Mouse (Mus musculus): ENCODE results near the gene Cdh20. TPM values are rescaled to one million over a fixed set of nuclear protein-coding genes. Genes with fewer than 3 reads are reported as not detected.
"Not testable (repeated sequence)": the region's sequence is repeated elsewhere in the genome, so short reads cannot be mapped to it uniquely, and the experiment has no call there.

Cdh20 gene
- polyA plus RNA-seq, 1 experiment, result not detected

GRCm38 (mm10) chr1:104944470-104945109 is 176.3 kb downstream of the Cdh20 start:
- Histone ChIP-seq H3K36me3 (ENCODE audit: control insufficient read depth) (no peaks in the 10 kb centered on the region), H3K4me3 (replicated peaks) (no peak overlapping the region)
- TF ChIP-seq GATA1 (IDR thresholded peaks at IDR 0.05; ENCODE audit: low read length), result no peak
- TF ChIP-seq TAL1 (IDR thresholded peaks at IDR 0.05; ENCODE audit: low read length), result no peak

GRCm38 (mm10) chr1:104945110-104945489 is 176.8 kb downstream of the Cdh20 start:
- H3K27me3 ChIP-seq (ENCODE audit: control insufficient read depth), result no peaks in the 10 kb centered on the region
- no peaks in the 10 kb centered on the region for H3K9me3 ChIP-seq (ENCODE audit: control insufficient read depth, low read length)
- H3K4me3 ChIP-seq (replicated peaks), result no peak overlapping the region
- H3K4me1 ChIP-seq (ENCODE audit: control insufficient read depth), result no peaks in the 10 kb centered on the region
- no peak for TF ChIP-seq TAL1 (IDR thresholded peaks at IDR 0.05; ENCODE audit: low read length)
- TF ChIP-seq GATA1 (IDR thresholded peaks at IDR 0.05; ENCODE audit: low read length), result no peak
- H3K36me3 ChIP-seq (ENCODE audit: control insufficient read depth), result no peaks in the 10 kb centered on the region

More at GRCm38 (mm10) chr1:104944470-104945109, 176.3 kb downstream of the Cdh20 start:
- Histone ChIP-seq H3K9me3 (ENCODE audit: control insufficient read depth, low read length) (no peaks in the 10 kb centered on the region), H3K27me3 (ENCODE audit: control insufficient read depth) (no peaks in the 10 kb centered on the region), H3K4me1 (ENCODE audit: control insufficient read depth) (no peaks in the 10 kb centered on the region)

GRCm38 (mm10) chr1:104949640-104950039 is 181.3 kb downstream of the Cdh20 start:
- H3K4me1 ChIP-seq (ENCODE audit: control insufficient read depth); H3K9me3 ChIP-seq (ENCODE audit: control insufficient read depth, low read length); H3K4me3 ChIP-seq (replicated peaks); H3K27me3 ChIP-seq (ENCODE audit: control insufficient read depth); H3K36me3 ChIP-seq (ENCODE audit: control insufficient read depth): not testable (repeated sequence)

GRCm38 (mm10) chr1:104957046-104957445 is 188.7 kb downstream of the Cdh20 start:
- TF ChIP-seq GATA1 (IDR thresholded peaks at IDR 0.05; ENCODE audit: low read length) (no peak), TAL1 (IDR thresholded peaks at IDR 0.05; ENCODE audit: low read length) (no peak)
- Histone ChIP-seq H3K36me3 (ENCODE audit: control insufficient read depth) (no peaks in the 10 kb centered on the region), H3K27me3 (ENCODE audit: control insufficient read depth) (no peaks in the 10 kb centered on the region), H3K4me1 (ENCODE audit: control insufficient read depth) (no peaks in the 10 kb centered on the region), H3K9me3 (ENCODE audit: control insufficient read depth, low read length) (no peaks in the 10 kb centered on the region), H3K4me3 (replicated peaks) (no peak overlapping the region)

- H3K4me1 ChIP-seq (ENCODE audit: control insufficient read depth), result no peaks in the 10 kb centered on the region
- H3K27me3 ChIP-seq (ENCODE audit: control insufficient read depth), result no peaks in the 10 kb centered on the region
- no peaks in the 10 kb centered on the region for H3K9me3 ChIP-seq (ENCODE audit: control insufficient read depth, low read length)
- TF ChIP-seq GATA1 (IDR thresholded peaks at IDR 0.05; ENCODE audit: low read length), result no peak
- TF ChIP-seq TAL1 (IDR thresholded peaks at IDR 0.05; ENCODE audit: low read length), result no peak
- H3K4me3 ChIP-seq (replicated peaks), result no peak overlapping the region
- no peaks in the 10 kb centered on the region for H3K36me3 ChIP-seq (ENCODE audit: control insufficient read depth)
Measured at GRCm38 (mm10) chr1:104961670-104962069, 193.3 kb downstream of the Cdh20 start.

- no peak for TF ChIP-seq GATA1 (IDR thresholded peaks at IDR 0.05; ENCODE audit: low read length)
- no peak for TF ChIP-seq TAL1 (IDR thresholded peaks at IDR 0.05; ENCODE audit: low read length)
- no peak overlapping the region for H3K4me3 ChIP-seq (replicated peaks)
- no peaks in the 10 kb centered on the region for H3K27me3 ChIP-seq (ENCODE audit: control insufficient read depth)
- no peaks in the 10 kb centered on the region for H3K4me1 ChIP-seq (ENCODE audit: control insufficient read depth)
- no peaks in the 10 kb centered on the region for H3K36me3 ChIP-seq (ENCODE audit: control insufficient read depth)
- no peaks in the 10 kb centered on the region for H3K9me3 ChIP-seq (ENCODE audit: control insufficient read depth, low read length)
Measured at GRCm38 (mm10) chr1:104962257-104962656, 193.9 kb downstream of the Cdh20 start.

- Histone ChIP-seq H3K36me3 (ENCODE audit: control insufficient read depth) (no peaks in the 10 kb centered on the region), H3K4me3 (replicated peaks) (no peak overlapping the region), H3K4me1 (ENCODE audit: control insufficient read depth) (no peaks in the 10 kb centered on the region), H3K27me3 (ENCODE audit: control insufficient read depth) (no peaks in the 10 kb centered on the region), H3K9me3 (ENCODE audit: control insufficient read depth, low read length) (no peaks in the 10 kb centered on the region)
- TF ChIP-seq GATA1 (IDR thresholded peaks at IDR 0.05; ENCODE audit: low read length) (no peak), TAL1 (IDR thresholded peaks at IDR 0.05; ENCODE audit: low read length) (no peak)
Measured at GRCm38 (mm10) chr1:104979068-104979467, 210.7 kb downstream of the Cdh20 start.

- no peaks in the 10 kb centered on the region for H3K27me3 ChIP-seq (ENCODE audit: control insufficient read depth)
- no peak for TF ChIP-seq TAL1 (IDR thresholded peaks at IDR 0.05; ENCODE audit: low read length)
- TF ChIP-seq GATA1 (IDR thresholded peaks at IDR 0.05; ENCODE audit: low read length), result no peak
- H3K9me3 ChIP-seq (ENCODE audit: control insufficient read depth, low read length), result no peaks in the 10 kb centered on the region
- H3K36me3 ChIP-seq (ENCODE audit: control insufficient read depth), result no peaks in the 10 kb centered on the region
- H3K4me3 ChIP-seq (replicated peaks), result no peak overlapping the region
- no peaks in the 10 kb centered on the region for H3K4me1 ChIP-seq (ENCODE audit: control insufficient read depth)
Measured at GRCm38 (mm10) chr1:104980273-104980672, 211.9 kb downstream of the Cdh20 start.

GRCm38 (mm10) chr1:104986222-104986973 is 218.1 kb downstream of the Cdh20 start:
- Histone ChIP-seq H3K36me3 (ENCODE audit: control insufficient read depth) (no peaks in the 10 kb centered on the region), H3K9me3 (ENCODE audit: control insufficient read depth, low read length) (no peaks in the 10 kb centered on the region), H3K4me3 (replicated peaks) (no peak overlapping the region), H3K27me3 (ENCODE audit: control insufficient read depth) (no peaks in the 10 kb centered on the region), H3K4me1 (ENCODE audit: control insufficient read depth) (no peaks in the 10 kb centered on the region)
- no peak for TF ChIP-seq GATA1 (IDR thresholded peaks at IDR 0.05; ENCODE audit: low read length)
- no peak for TF ChIP-seq TAL1 (IDR thresholded peaks at IDR 0.05; ENCODE audit: low read length)
